ENCODE assay signal across 9 mouse cellular contexts in genomic region chr17:34313393-34313792, GRCm38 (mm10). TPM values are rescaled to one million over a fixed set of nuclear protein-coding genes. Genes with fewer than 3 reads are reported as not detected.
DNase-seq lines count a peak whose midpoint lies in the region; ATAC-seq and TF ChIP-seq lines count a peak whose summit lies in the region.
"Had no signal": no experiment of that assay in that cellular context is flagged by ENCODE, and none has a peak within 500 bp of the region (broad histone marks: within the 10 kb centered on the region; RNA-seq: fewer than 3 reads in every experiment).

No protein-coding gene starts in this region.

- no peak overlapping the region for H3K27ac ChIP-seq in forebrain, embryonic 10.5 days
- no peak overlapping the region for H3K27ac ChIP-seq in forebrain, embryonic 13.5 days
- H3K27ac ChIP-seq in heart, postnatal 0 days (ENCODE audit: low read depth) = no peak overlapping the region
- H3K27ac ChIP-seq: liver, embryonic 15.5 days had no signal

- H3K4me2 ChIP-seq in forebrain, embryonic 13.5 days = no peak overlapping the region
- H3K4me2 ChIP-seq in heart, postnatal 0 days (ENCODE audit: low read depth, low read length) = no peak overlapping the region
- H3K4me2 ChIP-seq: liver, embryonic 15.5 days had no signal

- H3K36me3 ChIP-seq in forebrain, embryonic 10.5 days (replicated peaks) = no peaks in the 10 kb centered on the region
- H3K36me3 ChIP-seq in forebrain, embryonic 13.5 days (ENCODE audit: poor library complexity, severe bottlenecking) = no peaks in the 10 kb centered on the region
- no peaks in the 10 kb centered on the region for H3K36me3 ChIP-seq in heart, postnatal 0 days (replicated peaks; ENCODE audit: control insufficient read depth, insufficient read depth, low read length)
- H3K36me3 ChIP-seq: liver, embryonic 15.5 days had no signal

- DNase-seq in forebrain, embryonic 10.5 days (ENCODE audit: extremely low spot score, low spot score) = peak; percentile 67
- DNase-seq in adrenal gland, adult 2 months = peak; percentile 72
- peak; percentile 78 for DNase-seq in embryo, embryonic 11 days
- peak; percentile 64 for DNase-seq in heart, postnatal 0 days (ENCODE audit: low spot score)
- DNase-seq in layer of hippocampus, postnatal 36 days = peak; percentile 65 to 75
- peak; percentile 76 for DNase-seq in mesoderm, embryonic 11.5 days (ENCODE audit: low read depth, low spot score)
- peak; percentile 59 to 84 for DNase-seq in spleen, postnatal 10 days (ENCODE audit: low spot score in 2 of 2)

- no peak overlapping the region for H3K4me3 ChIP-seq in forebrain, embryonic 10.5 days
- no peak overlapping the region for H3K4me3 ChIP-seq in forebrain, embryonic 13.5 days
- no peak overlapping the region for H3K4me3 ChIP-seq in heart, postnatal 0 days (ENCODE audit: low read depth, low read length)
- H3K4me3 ChIP-seq: liver, embryonic 15.5 days had no signal

- TF ChIP-seq EP300 in heart, postnatal 0 days (IDR thresholded peaks at IDR 0.05; ENCODE audit: low read depth) = no peak

- peaks cover 11% of the 10 kb centered on the region for H3K4me1 ChIP-seq in forebrain, embryonic 10.5 days
- H3K4me1 ChIP-seq in forebrain, embryonic 13.5 days = 0 out of 2 replicates have a peak, but pooled peaks cover 3% of the 10 kb centered on the region
- 0 out of 2 replicates have a peak, but pooled peaks cover 6% of the 10 kb centered on the region for H3K4me1 ChIP-seq in heart, postnatal 0 days (ENCODE audit: control insufficient read depth, insufficient read depth)

- 41% methylated on average over 3 of the region's 3 CpGs for WGBS in forebrain, embryonic 10.5 days
- 42% methylated on average over 3 of the region's 3 CpGs for WGBS in forebrain, embryonic 13.5 days
- WGBS in heart, postnatal 0 days = 35% methylated on average over 3 of the region's 3 CpGs

- ATAC-seq in forebrain, embryonic 13.5 days = no peak
- peak; percentile 52; the same call in 1 of the 2 replicates for ATAC-seq in heart, postnatal 0 days (ENCODE audit: insufficient read depth, low read depth)

- no peaks in the 10 kb centered on the region for H3K9me3 ChIP-seq in forebrain, embryonic 10.5 days
- no peaks in the 10 kb centered on the region for H3K9me3 ChIP-seq in forebrain, embryonic 13.5 days (replicated peaks)
- no peaks in the 10 kb centered on the region for H3K9me3 ChIP-seq in heart, postnatal 0 days (replicated peaks; ENCODE audit: control insufficient read depth, low read length)
- H3K9me3 ChIP-seq: liver, embryonic 15.5 days had no signal

- H3K27me3 ChIP-seq in forebrain, embryonic 10.5 days (ENCODE audit: poor library complexity, severe bottlenecking) = peaks cover 4% of the 10 kb centered on the region; the same call in 1 of the 2 replicates
- H3K27me3 ChIP-seq in forebrain, embryonic 13.5 days = no peaks in the 10 kb centered on the region; the same call in 1 of the 2 replicates
- no peaks in the 10 kb centered on the region for H3K27me3 ChIP-seq in heart, postnatal 0 days (ENCODE audit: control insufficient read depth, insufficient read depth, low read length)

- peak; percentile 87 for TF ChIP-seq CTCF in heart, postnatal 0 days (IDR thresholded peaks at IDR 0.05; ENCODE audit: low read depth)

- no peak overlapping the region for H3K9ac ChIP-seq in forebrain, embryonic 13.5 days
- H3K9ac ChIP-seq in heart, postnatal 0 days (replicated peaks; ENCODE audit: low read depth, low read length) = no peak overlapping the region
- H3K9ac ChIP-seq: liver, embryonic 15.5 days had no signal

RNA-seq across cellular contexts. Expression of gene H2-Eb1, which starts 7.7 kb away (rescaled TPM):
- 0.54 and 1.0 TPM in 2 replicates for polyA plus RNA-seq in forebrain, embryonic 10.5 days (2016; fragmentation: Nextera tagmentation; extraction: Ambion mirVana)
- 1.6 TPM in 2 replicates for polyA plus RNA-seq in forebrain, embryonic 13.5 days (2015; fragmentation: Nextera tagmentation; extraction: Ambion mirVana)
- total RNA-seq in adrenal gland, adult 2 months (2021) = 100 to 1,000 TPM in 1 of 2 experiments, 10 to 100 TPM in 1; 67.3 to 144 TPM
- polyA plus RNA-seq in adrenal gland, adult 2 months (2012; rRNA removed) = 59.2 and 66.0 TPM in 2 replicates
- total RNA-seq in heart, postnatal 0 days (2014; rRNA removed; ENCODE audit: low replicate concordance) = 1.2 TPM in 1 of 2 replicates, not detected in the other
- polyA plus RNA-seq in heart, postnatal 0 days (2015; fragmentation: Nextera tagmentation; extraction: Ambion mirVana) = 4.1 and 4.4 TPM in 2 replicates
- total RNA-seq in layer of hippocampus, postnatal 36 days (2021) = 1 to 10 TPM; 1.3 TPM

RNA-seq across cellular contexts. Expression of gene H2-Eb2, which starts 12.1 kb away (rescaled TPM):
- polyA plus RNA-seq in forebrain, embryonic 10.5 days (2016; fragmentation: Nextera tagmentation; extraction: Ambion mirVana) = not detected in 2 replicates
- polyA plus RNA-seq in forebrain, embryonic 13.5 days (2015; fragmentation: Nextera tagmentation; extraction: Ambion mirVana) = not detected in 2 replicates
- total RNA-seq in adrenal gland, adult 2 months (2021) = not detected
- 0.03 TPM in 1 of 2 replicates, not detected in the other for polyA plus RNA-seq in adrenal gland, adult 2 months (2012; rRNA removed)
- total RNA-seq in heart, postnatal 0 days (2014; rRNA removed; ENCODE audit: low replicate concordance) = not detected in 2 replicates
- not detected in 2 replicates for polyA plus RNA-seq in heart, postnatal 0 days (2015; fragmentation: Nextera tagmentation; extraction: Ambion mirVana)
- not detected for total RNA-seq in layer of hippocampus, postnatal 36 days (2021)
- polyA plus RNA-seq: liver, embryonic 15.5 days had no signal

RNA-seq across cellular contexts. Expression of gene H2-Aa, which starts 25.8 kb away (rescaled TPM):
- polyA plus RNA-seq in forebrain, embryonic 10.5 days (2016; fragmentation: Nextera tagmentation; extraction: Ambion mirVana) = 0.17 TPM in 1 of 2 replicates, not detected in the other
- polyA plus RNA-seq in forebrain, embryonic 13.5 days (2015; fragmentation: Nextera tagmentation; extraction: Ambion mirVana) = 0.21 TPM in 1 of 2 replicates, not detected in the other
- total RNA-seq in adrenal gland, adult 2 months (2021) = 100 to 1,000 TPM in 1 of 2 experiments, 10 to 100 TPM in 1; 85.9 to 137 TPM
- 134 and 150 TPM in 2 replicates for polyA plus RNA-seq in adrenal gland, adult 2 months (2012; rRNA removed)
- total RNA-seq in heart, postnatal 0 days (2014; rRNA removed; ENCODE audit: low replicate concordance) = 5.8 TPM in 1 of 2 replicates, not detected in the other
- polyA plus RNA-seq in heart, postnatal 0 days (2015; fragmentation: Nextera tagmentation; extraction: Ambion mirVana) = 1.7 and 2.5 TPM in 2 replicates
- total RNA-seq in layer of hippocampus, postnatal 36 days (2021) = 1 to 10 TPM in 1 of 2 experiments, under 1 TPM in 1; 0.87 to 1.3 TPM

RNA-seq across cellular contexts. Expression of gene Btnl2, which starts 41.2 kb away (rescaled TPM):
- not detected in 2 replicates for polyA plus RNA-seq in forebrain, embryonic 10.5 days (2016; fragmentation: Nextera tagmentation; extraction: Ambion mirVana)
- not detected in 2 replicates for polyA plus RNA-seq in forebrain, embryonic 13.5 days (2015; fragmentation: Nextera tagmentation; extraction: Ambion mirVana)
- total RNA-seq in adrenal gland, adult 2 months (2021) = under 1 TPM; 0.40 to 0.73 TPM
- 0.04 and 0.16 TPM in 2 replicates for polyA plus RNA-seq in adrenal gland, adult 2 months (2012; rRNA removed)
- total RNA-seq in heart, postnatal 0 days (2014; rRNA removed; ENCODE audit: low replicate concordance) = not detected in 2 replicates
- polyA plus RNA-seq in heart, postnatal 0 days (2015; fragmentation: Nextera tagmentation; extraction: Ambion mirVana) = not detected in 2 replicates
- total RNA-seq in layer of hippocampus, postnatal 36 days (2021) = under 1 TPM; 0.43 to 0.82 TPM

RNA-seq across cellular contexts. Expression of gene H2-Ab1, which starts 55.9 kb away (rescaled TPM):
- 9.8 and 12.5 TPM in 2 replicates for polyA plus RNA-seq in forebrain, embryonic 10.5 days (2016; fragmentation: Nextera tagmentation; extraction: Ambion mirVana)
- 1.4 and 1.5 TPM in 2 replicates for polyA plus RNA-seq in forebrain, embryonic 13.5 days (2015; fragmentation: Nextera tagmentation; extraction: Ambion mirVana)
- 10 to 100 TPM; 78.4 to 97.1 TPM for total RNA-seq in adrenal gland, adult 2 months (2021)
- polyA plus RNA-seq in adrenal gland, adult 2 months (2012; rRNA removed) = 364 and 513 TPM in 2 replicates
- total RNA-seq in heart, postnatal 0 days (2014; rRNA removed; ENCODE audit: low replicate concordance) = 0.69 and 4.1 TPM in 2 replicates
- polyA plus RNA-seq in heart, postnatal 0 days (2015; fragmentation: Nextera tagmentation; extraction: Ambion mirVana) = 2.0 and 3.6 TPM in 2 replicates
- total RNA-seq in layer of hippocampus, postnatal 36 days (2021) = 1 to 10 TPM; 1.6 to 1.9 TPM

Comparison
In these comparisons a context has a peak if more than half of its experiments do, and no peak if none do; other contexts are left out.
1. RNA of gene H2-Eb1, which starts 7.7 kb away (polyA plus RNA-seq): 59.2 to 66.0 TPM in adrenal gland, adult 2 months; 4.1 to 4.4 TPM in heart, postnatal 0 days, 1.6 TPM in forebrain, embryonic 13.5 days and 0.54 to 1.0 TPM in forebrain, embryonic 10.5 days; every median in the first group is over 10 times any median in the second.
2. RNA of gene H2-Aa, which starts 25.8 kb away (polyA plus RNA-seq): 134 to 150 TPM in adrenal gland, adult 2 months; 1.7 to 2.5 TPM in heart, postnatal 0 days, 0.21 TPM in forebrain, embryonic 13.5 days and 0.17 TPM in forebrain, embryonic 10.5 days; every median in the first group is over 10 times any median in the second.
3. Peak in every context shown above with its lines, with median percentiles within 50 percentile points of each other: DNase-seq.